Comparison of ENCODE assay signal across 8 mouse cellular contexts in genomic region chr10:98914810-98915241, GRCm38 (mm10). TPM values are rescaled to one million over a fixed set of nuclear protein-coding genes. Genes with fewer than 3 reads are reported as not detected.
DNase-seq lines count a peak whose midpoint lies in the region; ATAC-seq and TF ChIP-seq lines count a peak whose summit lies in the region.

No protein-coding gene starts in this region.

- peak; percentile 72 for ATAC-seq in forebrain, postnatal 0 days
- peak; percentile 86 for ATAC-seq in lung, embryonic 15.5 days (ENCODE audit: borderline replicate concordance, extremely low read depth, low FRiP score, low TSS enrichment)

- H3K27ac ChIP-seq in forebrain, postnatal 0 days (ENCODE audit: low read depth, low read length), result peak overlapping the region; percentile 99
- peak overlapping the region; percentile 99 for H3K27ac ChIP-seq in lung, embryonic 15.5 days

- WGBS in forebrain, postnatal 0 days, result under 1% methylated on average over 53 of the region's 62 CpGs
- WGBS in lung, embryonic 15.5 days, result under 1% methylated on average over 21 of the region's 62 CpGs

- no peaks in the 10 kb centered on the region for H3K36me3 ChIP-seq in forebrain, postnatal 0 days (ENCODE audit: insufficient read depth)
- no peaks in the 10 kb centered on the region for H3K36me3 ChIP-seq in lung, embryonic 15.5 days

- peak overlapping the region; percentile 97 for H3K9ac ChIP-seq in forebrain, postnatal 0 days
- peak overlapping the region; percentile 88 for H3K9ac ChIP-seq in lung, embryonic 15.5 days

- H3K4me2 ChIP-seq in forebrain, postnatal 0 days (ENCODE audit: low read depth), result peak overlapping the region; percentile 84
- peak overlapping the region; percentile 76 for H3K4me2 ChIP-seq in lung, embryonic 15.5 days

- H3K4me1 ChIP-seq in forebrain, postnatal 0 days (ENCODE audit: insufficient read depth), result peaks cover 10% of the 10 kb centered on the region
- H3K4me1 ChIP-seq in lung, embryonic 15.5 days, result peaks cover 18% of the 10 kb centered on the region

- peak; percentile 48 for DNase-seq in R1 (ENCODE audit: low read depth, low spot score)
- DNase-seq in cerebellum, adult 8-10 months, result peak; percentile 84
- peak; percentile 84 for DNase-seq in forebrain, postnatal 0 days
- peak; percentile 87 for DNase-seq in heart, postnatal 4 days
- DNase-seq in layer of hippocampus, adult 9-11 months, result peak; percentile 82
- peak; percentile 80 for DNase-seq in ovary, adult 18-20 months (ENCODE audit: low spot score)
- DNase-seq in urinary bladder, postnatal 14 days (ENCODE audit: low spot score), result peak; percentile 85

- H3K27me3 ChIP-seq in forebrain, postnatal 0 days (ENCODE audit: insufficient read depth, low read length), result no peaks in the 10 kb centered on the region
- H3K27me3 ChIP-seq in lung, embryonic 15.5 days, result no peaks in the 10 kb centered on the region

- H3K9me3 ChIP-seq in forebrain, postnatal 0 days (ENCODE audit: low read length), result no peaks in the 10 kb centered on the region
- no peaks in the 10 kb centered on the region for H3K9me3 ChIP-seq in lung, embryonic 15.5 days

- TF ChIP-seq CTCF in forebrain, postnatal 0 days (IDR thresholded peaks at IDR 0.05; ENCODE audit: low read depth), result peak; percentile 23; the same call in 1 of the 2 replicates

- H3K4me3 ChIP-seq in forebrain, postnatal 0 days (ENCODE audit: low read depth, low read length), result peak overlapping the region; percentile 93
- H3K4me3 ChIP-seq in lung, embryonic 15.5 days, result peak overlapping the region; percentile 92

RNA-seq across cellular contexts. Expression of gene Atp2b1, which starts 0.6 kb away (rescaled TPM):
- 200 and 203 TPM in 2 replicates for total RNA-seq in forebrain, postnatal 0 days (2014; rRNA removed)
- 214 and 319 TPM in 2 replicates for polyA plus RNA-seq in forebrain, postnatal 0 days (2015; fragmentation: Nextera tagmentation; extraction: Ambion mirVana)
- total RNA-seq in heart, postnatal 4 days (2021), result 10 to 100 TPM; 82.7 to 83.4 TPM
- polyA plus RNA-seq in lung, embryonic 15.5 days (2015; fragmentation: Nextera tagmentation; extraction: Ambion mirVana), result 181 and 199 TPM in 2 replicates

Comparison
In these comparisons a context has a peak if more than half of its experiments do, and no peak if none do; other contexts are left out.
1. Peak in every context shown above with its lines: DNase-seq, ATAC-seq, H3K4me3 ChIP-seq and H3K27ac ChIP-seq.